Mouse (Mus musculus) frontal cortex, postnatal 36 days (tissue): ENCODE data around the gene Mxd4.

Experiments used
- DNase-seq, 2 experiments: peaks; one replicate each; pipeline ENCODE4 v3.0.0; 2022; ENCODE audit warnings: low spot score in 2 of 2

Gene Mxd4

DNA sequence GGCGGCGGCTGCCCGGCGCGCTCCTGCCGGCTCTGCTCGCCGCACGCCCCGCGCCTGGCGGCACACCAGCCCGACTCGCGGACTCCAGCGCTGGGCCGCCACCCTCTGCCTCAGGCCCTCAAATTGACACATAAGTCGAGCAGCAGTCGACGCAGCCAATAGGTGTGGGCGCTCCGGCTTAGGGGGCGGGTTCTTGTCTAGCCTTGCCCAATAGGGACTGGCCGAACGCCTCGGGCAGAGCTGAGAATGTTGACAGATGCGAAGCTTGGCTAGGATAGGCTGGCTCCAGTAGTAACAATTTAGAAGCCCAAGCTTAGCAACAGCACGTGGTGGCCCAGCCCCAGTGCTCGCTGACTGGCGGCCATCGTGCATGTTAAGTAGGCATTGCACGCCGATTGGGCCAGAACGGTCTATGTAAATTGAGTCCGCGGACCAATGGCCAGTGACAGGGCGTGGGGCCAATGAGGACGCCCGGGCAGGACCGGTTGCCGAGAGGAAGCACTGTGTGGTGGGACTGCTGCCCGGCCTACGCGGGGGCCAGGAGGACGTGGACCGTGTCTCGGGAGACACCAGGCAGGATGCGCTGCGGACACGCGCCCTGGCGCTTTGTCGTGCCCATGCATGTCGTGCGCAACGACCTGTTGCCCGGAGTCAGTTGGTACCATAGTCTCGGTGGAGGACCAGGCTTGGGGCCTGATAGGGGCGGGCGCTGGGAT is at the start of gene Mxd4:
Mxd4 (minus strand) TSS at position 120 of the 716 bp plus-strand sequence.
- DNase-seq: peak; percentile 98 to 100

DNA sequence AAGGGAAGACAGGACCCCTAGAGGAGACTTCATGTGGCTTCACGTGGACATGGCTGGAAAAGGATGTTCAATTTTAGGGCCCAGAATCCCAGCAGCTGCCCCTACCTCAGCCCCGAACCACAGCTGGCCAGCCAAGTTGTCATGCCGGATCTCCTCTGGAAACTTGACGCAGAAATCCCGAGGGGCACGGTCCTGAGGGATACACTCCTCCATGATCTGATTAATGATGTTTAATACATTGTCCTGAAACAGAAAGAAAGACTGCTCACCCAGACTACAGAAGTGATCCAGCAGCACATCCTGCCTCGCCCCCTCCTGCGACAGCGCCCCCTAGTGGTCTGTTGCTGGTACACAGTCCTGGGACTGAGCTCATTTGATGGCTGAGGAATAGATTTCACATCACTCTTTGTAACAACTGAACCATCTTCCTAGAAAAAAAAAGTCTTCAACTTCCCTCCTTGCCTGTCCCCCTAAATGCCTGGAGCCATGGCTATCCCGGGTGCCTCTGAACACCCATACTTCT is 48.4 kb upstream of the Mxd4 start:
- DNase-seq: no peak

DNA sequence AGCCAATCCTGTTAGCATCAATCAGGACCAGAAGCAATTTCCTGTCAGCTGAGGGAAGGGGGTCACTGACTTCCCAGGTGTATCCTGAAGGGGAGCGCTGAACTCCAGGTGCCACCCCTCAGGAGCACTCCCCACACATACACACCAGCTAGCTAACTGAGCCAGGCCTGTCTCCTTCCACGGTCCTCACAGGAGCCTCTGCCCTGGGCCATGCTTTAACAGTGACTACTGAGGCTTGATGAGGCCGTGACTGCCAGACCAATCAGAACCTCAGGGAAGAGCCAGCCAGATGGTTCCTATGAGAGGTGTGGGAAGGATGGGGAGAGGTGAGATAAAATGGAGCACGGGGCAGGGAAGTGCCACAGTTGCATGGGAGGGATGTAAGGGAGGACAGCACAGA is 47.5 kb upstream of the Mxd4 start:
- no peak for DNase-seq

- DNase-seq: no peak
Measured at GRCm38 (mm10) chr5:34233221-34233515, 45.6 kb upstream of the Mxd4 start.

- DNase-seq: no peak
Measured at GRCm38 (mm10) chr5:34232481-34233220, 45.1 kb upstream of the Mxd4 start.

- DNase-seq: no peak
Measured at GRCm38 (mm10) chr5:34231901-34232300, 44.4 kb upstream of the Mxd4 start.

- DNase-seq: no peak
Measured at GRCm38 (mm10) chr5:34230599-34231485, 43.3 kb upstream of the Mxd4 start.

DNA sequence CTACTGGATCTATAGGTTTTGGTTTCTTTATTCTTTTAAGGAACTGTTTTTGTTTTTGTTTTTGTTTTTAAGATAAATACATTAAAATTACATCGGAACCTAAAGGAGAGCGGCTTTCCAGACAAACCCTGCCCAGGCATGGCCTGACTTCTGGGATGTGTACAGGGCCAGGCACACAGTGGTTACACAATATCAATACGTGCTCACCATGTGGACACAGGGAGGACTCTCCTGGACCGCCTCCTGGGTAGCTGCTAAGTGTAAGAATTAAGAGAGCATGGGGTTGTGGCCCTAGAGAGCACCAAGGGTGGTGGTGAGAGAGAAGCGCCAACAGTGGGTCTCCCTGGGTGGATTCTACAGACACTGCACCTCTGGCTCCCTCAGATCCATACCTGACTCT is 42.0 kb upstream of the Mxd4 start:
- DNase-seq: no peak

GRCm38 (mm10) chr5:34225516-34225915 is 38.0 kb upstream of the Mxd4 start:
- no peak for DNase-seq

DNA sequence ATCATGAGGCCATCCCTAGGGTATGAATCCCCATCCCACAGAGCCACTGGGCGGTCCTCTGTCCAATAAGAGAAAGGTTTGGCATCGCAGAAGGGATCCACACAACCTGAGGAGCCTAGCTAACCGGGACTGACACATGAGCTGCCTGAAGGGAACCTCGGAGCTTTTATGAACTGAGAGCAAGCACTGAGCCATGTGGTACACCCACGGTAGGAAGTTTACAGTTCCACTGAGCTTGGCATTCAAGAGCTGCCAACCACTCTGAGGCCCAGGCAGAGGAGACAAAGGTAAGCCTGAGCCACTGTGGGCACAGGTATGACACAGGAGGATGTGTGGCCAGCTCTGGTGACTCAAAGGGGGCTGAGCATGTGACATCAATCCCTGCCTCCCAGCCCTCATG is 37.0 kb upstream of the Mxd4 start:
- no peak for DNase-seq

- no peak for DNase-seq
Measured at GRCm38 (mm10) chr5:34220001-34220400, 32.5 kb upstream of the Mxd4 start.

DNA sequence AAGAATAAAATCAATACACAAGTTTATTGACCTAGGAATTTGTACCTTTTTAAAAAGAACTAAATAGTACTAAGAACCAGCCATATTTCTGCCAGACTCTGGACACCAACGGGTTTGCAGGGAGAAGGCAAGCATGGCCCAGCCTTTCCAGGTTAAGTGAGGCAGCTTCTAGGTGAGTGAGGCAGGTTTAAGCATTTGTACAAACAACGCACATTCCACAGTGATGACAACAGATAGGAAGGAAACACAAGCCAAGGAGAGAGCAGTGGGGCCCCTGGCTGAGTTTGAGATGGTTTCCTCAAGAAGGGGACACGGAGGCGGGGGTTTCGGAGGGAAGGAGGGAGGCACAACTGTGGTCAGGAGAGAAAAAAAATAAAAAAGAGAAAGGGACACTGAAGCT is 31.2 kb upstream of the Mxd4 start:
- DNase-seq: no peak

GRCm38 (mm10) chr5:34217756-34218155 is 30.2 kb upstream of the Mxd4 start:
- no peak for DNase-seq

GRCm38 (mm10) chr5:34216025-34216424 is 28.5 kb upstream of the Mxd4 start:
- no peak for DNase-seq

GRCm38 (mm10) chr5:34213659-34214058 is 26.1 kb upstream of the Mxd4 start:
- DNase-seq: no peak

GRCm38 (mm10) chr5:34210279-34210678 is 22.8 kb upstream of the Mxd4 start:
- peak; percentile 66 to 75 for DNase-seq

DNA sequence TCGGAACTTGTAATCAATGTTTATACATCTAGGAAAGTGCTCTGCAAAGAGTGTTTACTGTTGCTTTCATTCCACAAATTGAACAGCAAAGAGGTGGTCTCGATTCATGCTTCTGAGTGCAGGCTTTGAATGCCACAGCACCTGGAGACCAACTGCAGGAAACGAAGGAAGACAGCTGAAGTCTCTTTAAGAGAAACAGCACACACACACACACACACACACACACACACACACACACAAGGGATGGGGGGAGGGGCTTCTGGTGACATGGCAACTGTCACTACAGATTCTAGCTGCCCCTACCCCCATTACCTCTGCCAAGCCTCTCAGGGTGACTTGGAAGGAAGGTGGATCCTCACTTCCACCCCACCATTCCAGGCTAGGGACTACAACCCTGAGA is 20.0 kb upstream of the Mxd4 start:
- DNase-seq: no peak

GRCm38 (mm10) chr5:34205788-34206187 is 18.3 kb upstream of the Mxd4 start:
- DNase-seq: no peak

GRCm38 (mm10) chr5:34204911-34205310 is 17.4 kb upstream of the Mxd4 start:
- no peak for DNase-seq

GRCm38 (mm10) chr5:34202006-34202405 is 14.5 kb upstream of the Mxd4 start:
- DNase-seq: no peak

DNA sequence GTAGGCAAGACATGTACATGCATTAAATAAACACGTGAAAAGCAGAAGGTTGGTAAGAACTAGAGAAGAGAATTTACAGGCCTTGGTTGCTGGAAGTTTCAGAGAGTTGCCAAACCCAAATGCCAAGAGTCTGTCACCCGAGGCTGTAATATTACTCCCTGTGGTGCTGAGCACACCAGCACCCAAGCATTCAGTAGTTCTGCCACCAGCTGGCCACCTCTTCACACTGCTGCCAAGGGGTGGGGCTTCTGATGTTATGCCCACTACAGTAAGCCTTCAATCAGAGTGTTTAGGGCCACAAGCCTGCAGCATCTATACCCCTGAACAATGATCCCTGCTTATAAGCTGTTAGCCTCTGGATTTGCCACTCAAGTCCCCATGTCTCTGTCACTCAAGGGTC is 13.9 kb upstream of the Mxd4 start:
- DNase-seq: no peak

GRCm38 (mm10) chr5:34198615-34199014 is 11.1 kb upstream of the Mxd4 start:
- no peak for DNase-seq
